Mouse (Mus musculus) neural tube, embryonic 10.5 days (tissue): ENCODE data around the gene Klhl32.
"Not testable (repeated sequence)": the region's sequence is repeated elsewhere in the genome, so short reads cannot be mapped to it uniquely, and the experiment has no call there.

Experiments
- DNase-seq: peaks from one replicate; pipeline ENCODE4 v3.0.0-alpha.2; 2017; ENCODE audit warnings: low spot score; ENCODE audit errors: extremely low spot score

Klhl32 gene

GRCm38 (mm10) chr4:24850401-24851325 is at the start of gene Klhl32:
Klhl32 (minus strand) TSS chr4:24851124.
- DNase-seq: peak; percentile 83

GRCm38 (mm10) chr4:24899146-24899545 is 48.2 kb upstream of the Klhl32 start:
- no peak for DNase-seq

GRCm38 (mm10) chr4:24898636-24899035 is 47.7 kb upstream of the Klhl32 start:
- peak; percentile 22 for DNase-seq

- DNase-seq: peak; percentile 99
These were observed 47.1 kb upstream of the Klhl32 start, which contains the start of gene Ndufaf4 for GRCm38 (mm10) chr4:24897851-24898515. Ndufaf4 (plus strand) TSS chr4:24898083.

- DNase-seq: no peak
These were observed 46.4 kb upstream of the Klhl32 start for GRCm38 (mm10) chr4:24897351-24897750.

- DNase-seq: no peak
These were observed 45.9 kb upstream of the Klhl32 start for GRCm38 (mm10) chr4:24896829-24897228.

GRCm38 (mm10) chr4:24894625-24895024 is 43.7 kb upstream of the Klhl32 start:
- DNase-seq: no peak

GRCm38 (mm10) chr4:24892293-24892692 is 41.4 kb upstream of the Klhl32 start:
- DNase-seq: not testable (repeated sequence)

- DNase-seq: not testable (repeated sequence)
These were observed 38.5 kb upstream of the Klhl32 start for GRCm38 (mm10) chr4:24889386-24889785.

GRCm38 (mm10) chr4:24869230-24869629 is 18.3 kb upstream of the Klhl32 start:
- DNase-seq: no peak

- no peak for DNase-seq
These were observed 14.8 kb upstream of the Klhl32 start for GRCm38 (mm10) chr4:24865691-24866090.

GRCm38 (mm10) chr4:24847406-24847805 is 3.5 kb downstream of the Klhl32 start:
- no peak for DNase-seq

- no peak for DNase-seq
These were observed 5.4 kb downstream of the Klhl32 start for GRCm38 (mm10) chr4:24845546-24845945.

GRCm38 (mm10) chr4:24838567-24838966 is 12.4 kb downstream of the Klhl32 start:
- DNase-seq: no peak

- DNase-seq: no peak
These were observed 15.4 kb downstream of the Klhl32 start for GRCm38 (mm10) chr4:24835555-24835954.

GRCm38 (mm10) chr4:24808316-24808715 is 42.6 kb downstream of the Klhl32 start:
- DNase-seq: no peak

GRCm38 (mm10) chr4:24801881-24802280 is 49.0 kb downstream of the Klhl32 start:
- DNase-seq: no peak

- no peak for DNase-seq
These were observed 49.6 kb downstream of the Klhl32 start for GRCm38 (mm10) chr4:24801343-24801742.

- DNase-seq: no peak
These were observed 50.5 kb downstream of the Klhl32 start for GRCm38 (mm10) chr4:24800345-24800936.

- DNase-seq: no peak
These were observed 51.9 kb downstream of the Klhl32 start for GRCm38 (mm10) chr4:24799037-24799436.

- DNase-seq: no peak
These were observed 53.1 kb downstream of the Klhl32 start for GRCm38 (mm10) chr4:24797868-24798267.

GRCm38 (mm10) chr4:24797280-24797679 is 53.6 kb downstream of the Klhl32 start:
- DNase-seq: no peak
